In genomic region chr19:53712297-53713025, GRCm38 (mm10) we compare ENCODE assay signal across 14 mouse cellular contexts. TPM values are rescaled to one million over a fixed set of nuclear protein-coding genes. Genes with fewer than 3 reads are reported as not detected.
DNase-seq lines count a peak whose midpoint lies in the region; ATAC-seq and TF ChIP-seq lines count a peak whose summit lies in the region.
"Had no signal": no experiment of that assay in that cellular context is flagged by ENCODE, and none has a peak within 500 bp of the region (broad histone marks: within the 10 kb centered on the region; RNA-seq: fewer than 3 reads in every experiment).

No protein-coding gene starts in this region.

- H3K4me2 ChIP-seq in embryonic facial prominence, embryonic 14.5 days (ENCODE audit: low read depth, low read length), result no peak overlapping the region
- no peak overlapping the region for H3K4me2 ChIP-seq in kidney, postnatal 0 days (ENCODE audit: low read length)
- no peak overlapping the region for H3K4me2 ChIP-seq in CH12.LX (ENCODE audit: insufficient read depth, low read depth, poor library complexity, severe bottlenecking)
- peak overlapping the region; percentile 13 for H3K4me2 ChIP-seq in heart, embryonic 16.5 days (ENCODE audit: low read depth, low read length)
- no peak overlapping the region for H3K4me2 ChIP-seq in midbrain, embryonic 16.5 days (ENCODE audit: low read length)
- H3K4me2 ChIP-seq: embryonic facial prominence, embryonic 15.5 days; forebrain, embryonic 12.5 days had no signal

- dilution Hi-C loops in CH12.LX (cut with MboI; ENCODE audit: extremely low pct_ligation_motif_present, extremely low pct_unique_long_range_greater_than_20kb, low sequenced_read_pairs), result no loop called here

- in situ Hi-C loops in CH12.LX (cut with MboI; ENCODE audit: low pct_ligation_motif_present, low pct_unique_long_range_greater_than_20kb, low sequenced_read_pairs), result no loop called here

- no peak; the same call in none of the 2 replicates for TF ChIP-seq RAD21 in CH12.LX (IDR thresholded peaks at IDR 0.05; ENCODE audit: low read depth, low read length)

- H3K4me3 ChIP-seq in embryonic facial prominence, embryonic 14.5 days (ENCODE audit: low read depth, low read length), result no peak overlapping the region
- H3K4me3 ChIP-seq in embryonic facial prominence, embryonic 10.5 days, result no peak overlapping the region
- H3K4me3 ChIP-seq in kidney, postnatal 0 days (replicated peaks; ENCODE audit: low read depth, low read length), result no peak overlapping the region
- no peak overlapping the region for H3K4me3 ChIP-seq in CH12.LX (replicated peaks in 1 of 3; ENCODE audit: low read depth in 2 of 3, low read length in 2 of 3, poor library complexity in 1 of 3)
- no peak overlapping the region for H3K4me3 ChIP-seq in heart, embryonic 16.5 days (ENCODE audit: low read length)
- no peak overlapping the region for H3K4me3 ChIP-seq in midbrain, embryonic 16.5 days (ENCODE audit: low read depth, low read length)
- H3K4me3 ChIP-seq: embryonic facial prominence, embryonic 15.5 days; forebrain, embryonic 12.5 days; midbrain, embryonic 10.5 days had no signal

- H3K9me3 ChIP-seq in embryonic facial prominence, embryonic 14.5 days (ENCODE audit: control insufficient read depth, low read length), result 0 out of 2 replicates have a peak, but pooled peaks cover under 1% of the 10 kb centered on the region
- H3K9me3 ChIP-seq in embryonic facial prominence, embryonic 10.5 days, result peaks cover 7% of the 10 kb centered on the region; the same call in 1 of the 2 replicates
- H3K9me3 ChIP-seq in kidney, postnatal 0 days (replicated peaks; ENCODE audit: low read length), result no peaks in the 10 kb centered on the region
- peaks cover 2% of the 10 kb centered on the region for H3K9me3 ChIP-seq in CH12.LX (replicated peaks; ENCODE audit: low read length)
- peaks cover 5% of the 10 kb centered on the region; the same call in 1 of the 2 replicates for H3K9me3 ChIP-seq in heart, embryonic 16.5 days (replicated peaks; ENCODE audit: control insufficient read depth, low read length)
- peaks cover 3% of the 10 kb centered on the region; the same call in 1 of the 2 replicates for H3K9me3 ChIP-seq in midbrain, embryonic 16.5 days (replicated peaks; ENCODE audit: control insufficient read depth, low read length, poor library complexity, severe bottlenecking)
- H3K9me3 ChIP-seq: embryonic facial prominence, embryonic 15.5 days had no signal

- no peak overlapping the region for H3K9ac ChIP-seq in embryonic facial prominence, embryonic 14.5 days (ENCODE audit: low read depth, low read length)
- no peak overlapping the region for H3K9ac ChIP-seq in kidney, postnatal 0 days (ENCODE audit: low read depth, low read length)
- no peak overlapping the region for H3K9ac ChIP-seq in CH12.LX (ENCODE audit: insufficient read depth, low read depth)
- H3K9ac ChIP-seq in heart, embryonic 16.5 days (ENCODE audit: low read length), result peak overlapping the region; percentile 64; the same call in 1 of the 2 replicates
- H3K9ac ChIP-seq in midbrain, embryonic 16.5 days (ENCODE audit: low read depth, low read length), result no peak overlapping the region
- H3K9ac ChIP-seq: embryonic facial prominence, embryonic 15.5 days; forebrain, embryonic 12.5 days had no signal

- no peaks in the 10 kb centered on the region for H3K27me3 ChIP-seq in embryonic facial prominence, embryonic 14.5 days (replicated peaks; ENCODE audit: control insufficient read depth, insufficient read depth, low read length)
- no peaks in the 10 kb centered on the region for H3K27me3 ChIP-seq in embryonic facial prominence, embryonic 10.5 days (replicated peaks; ENCODE audit: low read depth, poor library complexity, severe bottlenecking)
- no peaks in the 10 kb centered on the region for H3K27me3 ChIP-seq in kidney, postnatal 0 days (ENCODE audit: insufficient read depth, low read length)
- H3K27me3 ChIP-seq in CH12.LX (replicated peaks), result no peaks in the 10 kb centered on the region
- H3K27me3 ChIP-seq in heart, embryonic 16.5 days (ENCODE audit: control insufficient read depth, insufficient read depth, low read length), result no peaks in the 10 kb centered on the region
- no peaks in the 10 kb centered on the region for H3K27me3 ChIP-seq in midbrain, embryonic 16.5 days (ENCODE audit: control insufficient read depth, insufficient read depth, low read depth, low read length)
- H3K27me3 ChIP-seq: embryonic facial prominence, embryonic 15.5 days; forebrain, embryonic 12.5 days had no signal

- peak; percentile 47 for DNase-seq in embryonic facial prominence, embryonic 14.5 days (ENCODE audit: low spot score)
- no peak for DNase-seq in embryonic facial prominence, embryonic 10.5 days (ENCODE audit: low spot score)
- DNase-seq in kidney, postnatal 0 days (ENCODE audit: low spot score), result no peak
- no peak for DNase-seq in kidney, adult 11 months
- DNase-seq in CH12.LX (ENCODE audit: extremely low read depth), result no peak
- no peak for DNase-seq in urinary bladder, postnatal 25 days (ENCODE audit: low spot score)
- DNase-seq: adrenal gland, adult 2 months; cerebellum, adult 8-10 months; thymus, postnatal 25 days had no signal

- H3K79me2 ChIP-seq in CH12.LX (replicated peaks; ENCODE audit: control insufficient read depth, extremely low read depth, insufficient read depth, poor library complexity, severe bottlenecking), result no peaks in the 10 kb centered on the region

- peak; percentile 31; the same call in 1 of the 2 replicates for TF ChIP-seq CTCF in kidney, postnatal 0 days (IDR thresholded peaks at IDR 0.05; ENCODE audit: low read depth)
- peak in 1 of 2 experiments; percentile 44; a peak in 2 of 4 replicates for TF ChIP-seq CTCF in CH12.LX (conservative IDR thresholded peaks at IDR 0.05 in 1 of 2, IDR thresholded peaks at IDR 0.05 in 1 of 2; ENCODE audit: low read depth in 2 of 2, low read length in 2 of 2)

- 0 out of 2 replicates have a peak, but pooled peaks cover 4% of the 10 kb centered on the region for H3K4me1 ChIP-seq in embryonic facial prominence, embryonic 14.5 days (ENCODE audit: control insufficient read depth, insufficient read depth, low read length)
- H3K4me1 ChIP-seq in embryonic facial prominence, embryonic 10.5 days, result peaks cover 6% of the 10 kb centered on the region
- H3K4me1 ChIP-seq in kidney, postnatal 0 days (replicated peaks; ENCODE audit: insufficient read depth, low read length), result no peaks in the 10 kb centered on the region
- H3K4me1 ChIP-seq in CH12.LX (ENCODE audit: control insufficient read depth in 1 of 2, insufficient read depth in 2 of 2), result peaks cover 14 to 28% of the 10 kb centered on the region in 2 experiments
- peaks cover 67% of the 10 kb centered on the region for H3K4me1 ChIP-seq in heart, embryonic 16.5 days (ENCODE audit: control insufficient read depth, insufficient read depth, low read length)
- H3K4me1 ChIP-seq in midbrain, embryonic 16.5 days (ENCODE audit: control insufficient read depth, insufficient read depth, low read length), result no peaks in the 10 kb centered on the region
- H3K4me1 ChIP-seq: forebrain, embryonic 12.5 days; midbrain, embryonic 10.5 days had no signal

- WGBS in embryonic facial prominence, embryonic 14.5 days, result 48% methylated on average over 7 of the region's 7 CpGs
- 67% methylated on average over 7 of the region's 7 CpGs for WGBS in embryonic facial prominence, embryonic 10.5 days
- WGBS in kidney, postnatal 0 days, result 72% methylated on average over 7 of the region's 7 CpGs
- WGBS in heart, embryonic 16.5 days, result 32% methylated on average over 7 of the region's 7 CpGs
- WGBS in midbrain, embryonic 16.5 days, result 63% methylated on average over 7 of the region's 7 CpGs

- H3K27ac ChIP-seq in embryonic facial prominence, embryonic 14.5 days (replicated peaks; ENCODE audit: low read depth, low read length), result no peak overlapping the region
- no peak overlapping the region for H3K27ac ChIP-seq in embryonic facial prominence, embryonic 10.5 days (replicated peaks)
- no peak overlapping the region for H3K27ac ChIP-seq in kidney, postnatal 0 days
- no peak overlapping the region for H3K27ac ChIP-seq in CH12.LX (ENCODE audit: insufficient read depth, low read depth)
- H3K27ac ChIP-seq in heart, embryonic 16.5 days (ENCODE audit: low read length), result peak overlapping the region; percentile 95
- H3K27ac ChIP-seq in midbrain, embryonic 16.5 days (ENCODE audit: low read length), result no peak overlapping the region
- H3K27ac ChIP-seq: embryonic facial prominence, embryonic 15.5 days; forebrain, embryonic 12.5 days; midbrain, embryonic 10.5 days had no signal

- TF ChIP-seq POLR2A in CH12.LX (IDR thresholded peaks at IDR 0.05; ENCODE audit: low read depth, low read length), result no peak

- TF ChIP-seq EP300 in CH12.LX (IDR thresholded peaks at IDR 0.05; ENCODE audit: low read length), result no peak

- no peak; the same call in 1 of the 2 replicates for ATAC-seq in embryonic facial prominence, embryonic 14.5 days (ENCODE audit: low read depth)
- ATAC-seq in kidney, postnatal 0 days (replicated peaks; ENCODE audit: low FRiP score, low read depth), result no peak
- ATAC-seq in heart, embryonic 16.5 days (replicated peaks; ENCODE audit: extremely low read depth, insufficient read depth, low FRiP score), result no peak
- no peak for ATAC-seq in midbrain, embryonic 16.5 days

- H3K36me3 ChIP-seq in embryonic facial prominence, embryonic 14.5 days (ENCODE audit: control insufficient read depth, insufficient read depth, low read length), result no peaks in the 10 kb centered on the region
- no peaks in the 10 kb centered on the region for H3K36me3 ChIP-seq in embryonic facial prominence, embryonic 10.5 days (replicated peaks)
- no peaks in the 10 kb centered on the region for H3K36me3 ChIP-seq in kidney, postnatal 0 days (ENCODE audit: insufficient read depth, low read length)
- H3K36me3 ChIP-seq in CH12.LX (replicated peaks in 1 of 2; ENCODE audit: control insufficient read depth in 1 of 2, insufficient read depth in 1 of 2, low read length in 1 of 2), result no peaks in the 10 kb centered on the region
- peaks cover 3% of the 10 kb centered on the region; the same call in 1 of the 2 replicates for H3K36me3 ChIP-seq in heart, embryonic 16.5 days (ENCODE audit: control insufficient read depth, insufficient read depth)
- no peaks in the 10 kb centered on the region for H3K36me3 ChIP-seq in midbrain, embryonic 16.5 days (ENCODE audit: control insufficient read depth, insufficient read depth, low read length)
- H3K36me3 ChIP-seq: embryonic facial prominence, embryonic 15.5 days; forebrain, embryonic 12.5 days; midbrain, embryonic 10.5 days had no signal

TF ChIP-seq in CH12.LX, 34 proteins besides CTCF, POLR2A, EP300 and RAD21 (continues in another document):
- no peak for TF ChIP-seq MAFK (IDR thresholded peaks at IDR 0.05; ENCODE audit: insufficient replicate concordance, low read length)

RNA-seq across cellular contexts. Expression of gene Rbm20, which starts 35.4 kb away (rescaled TPM):
- 5.8 and 5.9 TPM in 2 replicates for polyA plus RNA-seq in embryonic facial prominence, embryonic 14.5 days (2014; fragmentation: Nextera tagmentation; extraction: Ambion mirVana)
- polyA plus RNA-seq in embryonic facial prominence, embryonic 10.5 days (2016; fragmentation: Nextera tagmentation; extraction: Ambion mirVana), result 0.87 and 1.2 TPM in 2 replicates
- 2.5 and 2.8 TPM in 2 replicates for polyA plus RNA-seq in kidney, postnatal 0 days (2015; fragmentation: Nextera tagmentation; extraction: Ambion mirVana)
- total RNA-seq in CH12.LX (2012; rRNA removed), result 0.08 and 0.13 TPM in 2 replicates
- 0.04 and 0.05 TPM in 2 replicates for total RNA-seq in CH12.LX (2014; rRNA removed)
- 0.49 and 0.56 TPM in 2 replicates for polyA plus RNA-seq in CH12.LX (2012; ENCODE audit: insufficient read length, low read depth)
- polyA plus RNA-seq in heart, embryonic 16.5 days (2015; fragmentation: Nextera tagmentation; extraction: Ambion mirVana), result 48.1 and 50.7 TPM in 2 replicates
- 0.75 and 0.89 TPM in 2 replicates for polyA plus RNA-seq in midbrain, embryonic 16.5 days (2015; fragmentation: Nextera tagmentation; extraction: Ambion mirVana)
